ENCODE assay signal across 11 mouse cellular contexts in the genomic region with DNA sequence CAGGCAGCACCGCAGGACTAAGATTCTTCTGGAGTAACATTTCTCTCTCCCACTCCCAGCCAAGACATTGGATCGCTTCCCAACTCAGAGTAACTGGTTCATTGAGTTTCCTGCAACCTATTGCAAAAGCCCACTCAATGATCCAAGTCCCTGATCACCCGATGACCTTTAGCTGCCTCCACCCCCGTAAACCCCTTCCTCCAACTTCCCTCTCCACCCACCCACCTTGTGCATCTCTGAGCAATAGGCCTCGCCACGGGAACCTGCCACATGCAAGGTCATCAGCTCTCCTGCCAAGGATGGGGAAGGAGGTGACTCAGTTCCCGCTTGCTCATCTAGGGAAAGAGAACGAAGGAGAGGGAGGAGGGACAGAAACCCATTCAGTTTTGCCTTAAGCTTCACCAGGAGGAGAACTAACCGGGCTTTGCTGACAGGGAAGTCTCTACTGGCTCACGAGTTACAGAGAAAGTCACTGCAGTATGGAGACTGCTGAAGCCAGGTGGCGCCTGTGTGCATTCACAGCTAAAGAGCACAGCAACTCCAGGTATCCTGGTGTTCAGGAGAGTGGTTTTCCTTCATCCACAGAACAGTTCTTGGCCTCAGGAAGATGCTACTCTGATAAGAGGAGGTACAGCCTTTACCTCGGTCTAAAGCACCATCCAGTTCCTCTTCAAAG. TPM values are rescaled to one million over a fixed set of nuclear protein-coding genes. Genes with fewer than 3 reads are reported as not detected.
DNase-seq lines count a peak whose midpoint lies in the region; ATAC-seq and TF ChIP-seq lines count a peak whose summit lies in the region.
"Had no signal": no experiment of that assay in that cellular context is flagged by ENCODE, and none has a peak within 500 bp of the region (broad histone marks: within the 10 kb centered on the region; RNA-seq: fewer than 3 reads in every experiment).

No protein-coding gene starts in this region.

- in situ Hi-C loops in CH12.LX (cut with MboI; ENCODE audit: low pct_ligation_motif_present, low pct_unique_long_range_greater_than_20kb, low sequenced_read_pairs): loop anchor here (10.0 kb wide), 1 partner anchor 382 kb away; a partner anchor contains a TSS

- dilution Hi-C loops in CH12.LX (cut with MboI; ENCODE audit: extremely low pct_ligation_motif_present, extremely low pct_unique_long_range_greater_than_20kb, low sequenced_read_pairs): no loop called here

- H3K9ac ChIP-seq in intestine, postnatal 0 days (ENCODE audit: low read depth, low read length): no peak overlapping the region
- no peak overlapping the region for H3K9ac ChIP-seq in intestine, embryonic 15.5 days
- H3K9ac ChIP-seq in CH12.LX (ENCODE audit: insufficient read depth, low read depth): no peak overlapping the region
- H3K9ac ChIP-seq: stomach, embryonic 15.5 days had no signal

- TF ChIP-seq RAD21 in CH12.LX (IDR thresholded peaks at IDR 0.05; ENCODE audit: low read depth, low read length): no peak; the same call in 1 of the 2 replicates

- no peaks in the 10 kb centered on the region for H3K9me3 ChIP-seq in intestine, postnatal 0 days (ENCODE audit: control insufficient read depth)
- no peaks in the 10 kb centered on the region for H3K9me3 ChIP-seq in intestine, embryonic 15.5 days
- H3K9me3 ChIP-seq in CH12.LX (replicated peaks; ENCODE audit: low read length): no peaks in the 10 kb centered on the region
- H3K9me3 ChIP-seq: hindbrain, embryonic 10.5 days; megakaryocyte, embryonic 14.5 days; stomach, embryonic 15.5 days had no signal

- H3K4me3 ChIP-seq in intestine, postnatal 0 days (ENCODE audit: low read depth, low read length): no peak overlapping the region
- no peak overlapping the region for H3K4me3 ChIP-seq in intestine, embryonic 15.5 days (replicated peaks)
- no peak overlapping the region for H3K4me3 ChIP-seq in CH12.LX (replicated peaks in 1 of 3; ENCODE audit: low read depth in 2 of 3, low read length in 2 of 3, poor library complexity in 1 of 3)
- H3K4me3 ChIP-seq: hindbrain, embryonic 10.5 days; megakaryocyte, embryonic 14.5 days; stomach, embryonic 15.5 days had no signal

- no peak for TF ChIP-seq EP300 in CH12.LX (IDR thresholded peaks at IDR 0.05; ENCODE audit: low read length)

- no peaks in the 10 kb centered on the region for H3K79me2 ChIP-seq in CH12.LX (replicated peaks; ENCODE audit: control insufficient read depth, extremely low read depth, insufficient read depth, poor library complexity, severe bottlenecking)

- TF ChIP-seq CTCF in intestine, postnatal 0 days (IDR thresholded peaks at IDR 0.05; ENCODE audit: low read depth): peak; percentile 73
- TF ChIP-seq CTCF in CH12.LX (conservative IDR thresholded peaks at IDR 0.05 in 1 of 2, IDR thresholded peaks at IDR 0.05 in 1 of 2; ENCODE audit: low read depth in 2 of 2, low read length in 2 of 2): peak in 1 of 2 experiments; percentile 69; a peak in 2 of 4 replicates

- H3K4me2 ChIP-seq in intestine, postnatal 0 days (replicated peaks; ENCODE audit: low read depth): no peak overlapping the region
- H3K4me2 ChIP-seq in intestine, embryonic 15.5 days (replicated peaks): no peak overlapping the region
- no peak overlapping the region for H3K4me2 ChIP-seq in CH12.LX (ENCODE audit: insufficient read depth, low read depth, poor library complexity, severe bottlenecking)
- H3K4me2 ChIP-seq: stomach, embryonic 15.5 days had no signal

- H3K27ac ChIP-seq in intestine, postnatal 0 days (ENCODE audit: low read depth, low read length): no peak overlapping the region
- H3K27ac ChIP-seq in intestine, embryonic 15.5 days: no peak overlapping the region
- H3K27ac ChIP-seq in CH12.LX (ENCODE audit: insufficient read depth, low read depth): no peak overlapping the region
- H3K27ac ChIP-seq: hindbrain, embryonic 10.5 days; stomach, embryonic 15.5 days had no signal

- no peak for ATAC-seq in intestine, postnatal 0 days
- no peak for ATAC-seq in intestine, embryonic 15.5 days
- ATAC-seq: forebrain, embryonic 14.5 days had no signal

- H3K4me1 ChIP-seq in intestine, postnatal 0 days (replicated peaks; ENCODE audit: control insufficient read depth, insufficient read depth, low read length): no peaks in the 10 kb centered on the region
- H3K4me1 ChIP-seq in intestine, embryonic 15.5 days (replicated peaks): peaks cover 11% of the 10 kb centered on the region
- peaks cover 25 to 43% of the 10 kb centered on the region in 2 experiments for H3K4me1 ChIP-seq in CH12.LX (ENCODE audit: control insufficient read depth in 1 of 2, insufficient read depth in 2 of 2)

- DNase-seq in 3T3-L1 (ENCODE audit: low read depth, low spot score) (peak; percentile 81), CH12.LX (ENCODE audit: extremely low read depth) (peak; percentile 24)
- peak; percentile 85 for DNase-seq in brain, adult 2 months (ENCODE audit: low read depth, low spot score)
- no peak for DNase-seq in frontal cortex, postnatal 25 days (ENCODE audit: low spot score in 2 of 2)
- no peak for DNase-seq in spleen, postnatal 36 days (ENCODE audit: low spot score in 2 of 2)

- WGBS in intestine, postnatal 0 days: 47% methylated on average over 12 of the region's 12 CpGs
- 44% methylated on average over 12 of the region's 12 CpGs for WGBS in intestine, embryonic 15.5 days

- H3K36me3 ChIP-seq in intestine, postnatal 0 days (ENCODE audit: control insufficient read depth, insufficient read depth): no peaks in the 10 kb centered on the region
- no peaks in the 10 kb centered on the region for H3K36me3 ChIP-seq in intestine, embryonic 15.5 days
- no peaks in the 10 kb centered on the region for H3K36me3 ChIP-seq in CH12.LX (replicated peaks in 1 of 2; ENCODE audit: control insufficient read depth in 1 of 2, insufficient read depth in 1 of 2, low read length in 1 of 2)
- H3K36me3 ChIP-seq: hindbrain, embryonic 10.5 days; stomach, embryonic 15.5 days had no signal

- H3K27me3 ChIP-seq in intestine, postnatal 0 days (replicated peaks; ENCODE audit: control insufficient read depth, insufficient read depth, low read length): no peaks in the 10 kb centered on the region; the same call in 1 of the 2 replicates
- H3K27me3 ChIP-seq in intestine, embryonic 15.5 days (replicated peaks): peaks cover 7% of the 10 kb centered on the region
- H3K27me3 ChIP-seq in CH12.LX (replicated peaks): peaks cover 82% of the 10 kb centered on the region

- TF ChIP-seq POLR2A in CH12.LX (IDR thresholded peaks at IDR 0.05; ENCODE audit: low read depth, low read length): no peak

TF ChIP-seq in CH12.LX, 34 proteins besides CTCF, POLR2A, EP300 and RAD21:
- TF ChIP-seq ELF1 (IDR thresholded peaks at IDR 0.05; ENCODE audit: low read depth, low read length) (0 out of 2 replicates have a peak, but pooled peaks have one; percentile 11), MXI1 (IDR thresholded peaks at IDR 0.05; ENCODE audit: low read depth, low read length) (peak; percentile 32; the same call in 1 of the 2 replicates), ZNF384 (IDR thresholded peaks at IDR 0.05; ENCODE audit: low read depth, low read length) (no peak), PAX5 (IDR thresholded peaks at IDR 0.05; ENCODE audit: low read length) (no peak), MAZ (IDR thresholded peaks at IDR 0.05; ENCODE audit: low read depth, low read length) (no peak), KAT2A (IDR thresholded peaks at IDR 0.05; ENCODE audit: insufficient replicate concordance, low read length) (no peak), JUN (IDR thresholded peaks at IDR 0.05; ENCODE audit: insufficient read depth, low read depth, low read length) (no peak), USF2 (conservative IDR thresholded peaks at IDR 0.05; ENCODE audit: low read depth, low read length) (no peak), MAFK (IDR thresholded peaks at IDR 0.05; ENCODE audit: insufficient replicate concordance, low read length) (no peak), MAX (IDR thresholded peaks at IDR 0.05; ENCODE audit: low read length) (no peak), TCF12 (IDR thresholded peaks at IDR 0.05; ENCODE audit: low read depth, low read length) (no peak), ETS1 (conservative IDR thresholded peaks at IDR 0.05; ENCODE audit: low read depth, low read length) (no peak), SMC3 (IDR thresholded peaks at IDR 0.05; ENCODE audit: low read depth, low read length) (peak; percentile 61), CHD1 (IDR thresholded peaks at IDR 0.05; ENCODE audit: low read depth, low read length) (no peak), CHD2 (IDR thresholded peaks at IDR 0.05; ENCODE audit: low read length) (no peak), IRF4 (IDR thresholded peaks at IDR 0.05; ENCODE audit: low read depth, low read length) (no peak), TBP (conservative IDR thresholded peaks at IDR 0.05; ENCODE audit: low read depth, low read length) (no peak), MEF2A (IDR thresholded peaks at IDR 0.05; ENCODE audit: borderline replicate concordance, low read depth, low read length) (no peak), ZC3H11A (IDR thresholded peaks at IDR 0.05; ENCODE audit: low read depth, low read length) (no peak), NRF1 (IDR thresholded peaks at IDR 0.05; ENCODE audit: low read depth, low read length) (0 out of 2 replicates have a peak, but pooled peaks have one; percentile 9), HCFC1 (IDR thresholded peaks at IDR 0.05; ENCODE audit: low read depth, low read length) (no peak), ZKSCAN1 (IDR thresholded peaks at IDR 0.05; ENCODE audit: borderline replicate concordance, low read depth, low read length) (no peak), RCOR1 (conservative IDR thresholded peaks at IDR 0.05; ENCODE audit: low read depth, low read length) (no peak), E2F4 (IDR thresholded peaks at IDR 0.05; ENCODE audit: insufficient replicate concordance, low read depth, low read length) (no peak), MYC (IDR thresholded peaks at IDR 0.05; ENCODE audit: low read depth, low read length) (no peak), GABPA (IDR thresholded peaks at IDR 0.05; ENCODE audit: insufficient replicate concordance, low read depth, low read length) (no peak), NELFE (IDR thresholded peaks at IDR 0.05; ENCODE audit: low read depth, low read length) (no peak), USF1 (IDR thresholded peaks at IDR 0.05; ENCODE audit: low read depth, low read length) (no peak), BHLHE40 (IDR thresholded peaks at IDR 0.05; ENCODE audit: low read depth, low read length) (no peak), ZMIZ1 (IDR thresholded peaks at IDR 0.05; ENCODE audit: low read depth, low read length) (no peak), SIN3A (IDR thresholded peaks at IDR 0.05; ENCODE audit: low read length) (no peak)

RNA-seq across cellular contexts. Expression of a gene that starts 7.2 kb away (rescaled TPM):
- 0.22 and 0.43 TPM in 2 replicates for polyA plus RNA-seq in intestine, postnatal 0 days (2015; fragmentation: Nextera tagmentation; extraction: Ambion mirVana)
- polyA plus RNA-seq in intestine, embryonic 15.5 days (2015; fragmentation: Nextera tagmentation; extraction: Ambion mirVana): 0.46 and 0.58 TPM in 2 replicates
- 0.17 TPM in 1 of 2 replicates, not detected in the other for total RNA-seq in CH12.LX (2012; rRNA removed)
- not detected in 2 replicates for total RNA-seq in CH12.LX (2014; rRNA removed)
- not detected in 2 replicates for polyA plus RNA-seq in CH12.LX (2012; ENCODE audit: insufficient read length, low read depth)

Comparison
In these comparisons a context has a peak if more than half of its experiments do, and no peak if none do; other contexts are left out.
1. DNase-seq: peak in 3T3-L1 (single experiment), CH12.LX (single experiment) and brain, adult 2 months (single experiment); none in frontal cortex, postnatal 25 days (0 of 2) and spleen, postnatal 36 days (0 of 2).